Mouse (Mus musculus) bone marrow, adult 2 months (tissue): Measurements from ENCODE around the gene Sergef.

Source experiments
- CTCF ChIP-seq: fragments of 200-500 bp; IDR thresholded peaks from 2 replicates; pipeline ENCODE4 v1.5.1; 2011; ENCODE audit warnings: low read length, control low read depth; ENCODE audit not compliant: control insufficient read depth, insufficient read depth
- POLR2A ChIP-seq: fragments of 200-500 bp; IDR thresholded peaks from 2 replicates; pipeline ENCODE4 v1.6.1; 2011; ENCODE audit warnings: low read depth, mild to moderate bottlenecking, control low read depth, low read length, borderline replicate concordance; ENCODE audit not compliant: control insufficient read depth

- TF ChIP-seq CTCF (no peak), POLR2A (no peak)
Measured at GRCm38 (mm10) chr7:46443163-46443562, 196.4 kb downstream of the Sergef start.
